Mouse (Mus musculus) CH12.LX (cell line): ENCODE results near the gene Hlcs. TPM values are rescaled to one million over a fixed set of nuclear protein-coding genes. Genes with fewer than 3 reads are reported as not detected.

Experiments
- DNase-seq: peaks from one replicate; pipeline ENCODE4 v3.0.0-alpha.2; 2013; ENCODE audit errors: extremely low read depth
- H3K27ac ChIP-seq: 2 replicates; pipeline ENCODE4 v1.5.1; 2012; ENCODE audit warnings: low read depth, mild to moderate bottlenecking, control low read depth, moderate library complexity; ENCODE audit not compliant: insufficient read depth
- H3K27me3 ChIP-seq: replicated peaks from 2 replicates; pipeline ENCODE3; 2012; ENCODE audit warnings: inconsistent platforms
- H3K36me3 ChIP-seq, 2 experiments: replicated peaks in 1 of 2; 2 replicates each; pipeline versions ENCODE3 to v1.6.1; 2012; ENCODE audit warnings: inconsistent platforms in 1 of 2, low read length in 1 of 2, mild to moderate bottlenecking in 1 of 2, mixed read lengths in 1 of 2, moderate library complexity in 1 of 2; ENCODE audit not compliant: control insufficient read depth in 1 of 2, insufficient read depth in 1 of 2
- H3K4me1 ChIP-seq, 2 experiments: 2 replicates each; pipeline ENCODE4 v1.6.1; 2012; ENCODE audit warnings: inconsistent platforms in 1 of 2, moderate library complexity in 1 of 2; ENCODE audit not compliant: insufficient read depth in 2 of 2, control insufficient read depth in 1 of 2
- H3K4me2 ChIP-seq: 2 replicates; pipeline ENCODE4 v1.6.1; 2012; ENCODE audit warnings: low read depth, mild to moderate bottlenecking, control low read depth; ENCODE audit not compliant: poor library complexity, insufficient read depth, severe bottlenecking
- H3K4me3 ChIP-seq, 3 experiments: fragments of 150-350 bp in 1 of 3; sonication (generic) in 1 of 3; replicated peaks in 1 of 3; 2 replicates each; pipeline versions ENCODE3 to v1.5.1; 2011 to 2012; ENCODE audit warnings: low read depth in 2 of 3, low read length in 2 of 3, mild to moderate bottlenecking in 2 of 3, moderate library complexity in 2 of 3, control low read depth in 1 of 3, improper control_type of control experiment in 1 of 3, inconsistent platforms in 1 of 3, mixed read lengths in 1 of 3; ENCODE audit not compliant: poor library complexity in 1 of 3
- H3K79me2 ChIP-seq: replicated peaks from 2 replicates; pipeline ENCODE4 v1.6.1; 2012; ENCODE audit warnings: mild to moderate bottlenecking, moderate library complexity; ENCODE audit not compliant: control insufficient read depth, poor library complexity, insufficient read depth, severe bottlenecking; ENCODE audit errors: extremely low read depth
- H3K9ac ChIP-seq: 2 replicates; pipeline ENCODE4 v1.6.1; 2012; ENCODE audit warnings: low read depth, mild to moderate bottlenecking, control low read depth, moderate library complexity; ENCODE audit not compliant: insufficient read depth
- H3K9me3 ChIP-seq: replicated peaks from 2 replicates; pipeline ENCODE3; 2012; ENCODE audit warnings: low read length, inconsistent platforms, mixed read lengths
- BHLHE40 ChIP-seq: IDR thresholded peaks from 2 replicates; pipeline ENCODE4 v1.6.1; 2011; ENCODE audit warnings: mild to moderate bottlenecking, low read depth, low read length, improper control_type of control experiment
- CHD2 ChIP-seq: IDR thresholded peaks from 2 replicates; pipeline ENCODE4 v1.6.1; 2011; ENCODE audit warnings: low read length, improper control_type of control experiment
- E2F4 ChIP-seq: IDR thresholded peaks from 2 replicates; pipeline ENCODE4 v1.6.1; 2011; ENCODE audit warnings: low read depth, low read length, improper control_type of control experiment; ENCODE audit not compliant: insufficient replicate concordance
- EP300 ChIP-seq: IDR thresholded peaks from 2 replicates; pipeline ENCODE4 v1.6.1; 2011; ENCODE audit warnings: low read length, improper control_type of control experiment
- HCFC1 ChIP-seq: IDR thresholded peaks from 2 replicates; pipeline ENCODE4 v1.6.1; 2012; ENCODE audit warnings: low read depth, mild to moderate bottlenecking, inconsistent platforms, low read length, improper control_type of control experiment
- KAT2A ChIP-seq: IDR thresholded peaks from 2 replicates; pipeline ENCODE4 v1.6.1; 2012; ENCODE audit warnings: low read length, improper control_type of control experiment, inconsistent platforms; ENCODE audit not compliant: insufficient replicate concordance
- MAX ChIP-seq: IDR thresholded peaks from 2 replicates; pipeline ENCODE4 v1.6.1; 2011; ENCODE audit warnings: low read length, improper control_type of control experiment
- MEF2A ChIP-seq: IDR thresholded peaks from 2 replicates; pipeline ENCODE4 v1.6.1; 2014; ENCODE audit warnings: low read depth, mild to moderate bottlenecking, inconsistent platforms, low read length, improper control_type of control experiment, borderline replicate concordance
- MXI1 ChIP-seq: IDR thresholded peaks from 2 replicates; pipeline ENCODE4 v1.6.1; 2011; ENCODE audit warnings: mild to moderate bottlenecking, low read depth, low read length, improper control_type of control experiment
- MYC ChIP-seq: IDR thresholded peaks from 2 replicates; pipeline ENCODE4 v1.6.1; 2011; ENCODE audit warnings: low read depth, mild to moderate bottlenecking, improper control_type of control experiment, low read length
- NELFE ChIP-seq: IDR thresholded peaks from 2 replicates; pipeline ENCODE4 v1.6.1; 2011; ENCODE audit warnings: low read depth, low read length, improper control_type of control experiment
- NRF1 ChIP-seq: IDR thresholded peaks from 2 replicates; pipeline ENCODE4 v1.6.1; 2014; ENCODE audit warnings: low read depth, mild to moderate bottlenecking, inconsistent platforms, low read length, improper control_type of control experiment, moderate library complexity
- RAD21 ChIP-seq: IDR thresholded peaks from 2 replicates; pipeline ENCODE4 v1.6.1; 2011; ENCODE audit warnings: low read depth, mild to moderate bottlenecking, low read length, improper control_type of control experiment, moderate library complexity
- RCOR1 ChIP-seq: conservative IDR thresholded peaks from 2 replicates; pipeline ENCODE4 v1.6.1; 2012; ENCODE audit warnings: low read depth, mild to moderate bottlenecking, inconsistent platforms, low read length, improper control_type of control experiment
- TCF12 ChIP-seq: IDR thresholded peaks from 2 replicates; pipeline ENCODE4 v1.6.1; 2014; ENCODE audit warnings: low read depth, mild to moderate bottlenecking, inconsistent platforms, low read length, improper control_type of control experiment
- USF2 ChIP-seq: conservative IDR thresholded peaks from 2 replicates; pipeline ENCODE4 v1.6.1; 2011; ENCODE audit warnings: low read depth, low read length, improper control_type of control experiment
- dilution Hi-C: fragments of 300-500 bp; cut with MboI; formaldehyde crosslinking; loops from 2 replicates; pipeline ENCODE4 v1.14.3; 2020; ENCODE audit warnings: low sequenced_read_pairs; ENCODE audit not compliant: extremely low pct_unique_long_range_greater_than_20kb, extremely low pct_ligation_motif_present
- in situ Hi-C: fragments of 300-500 bp; cut with MboI; formaldehyde crosslinking; loops from 3 replicates; pipeline ENCODE4 v1.14.3; 2019; ENCODE audit warnings: low sequenced_read_pairs, low pct_ligation_motif_present, low pct_unique_long_range_greater_than_20kb, mixed read lengths
- polyA plus RNA-seq: library from polyadenylated mRNA; unstranded; fragments of >175 nt; gene quantifications from 2 replicates; pipeline ENCODE4 v1.2.1, GENCODE M21; 2012; ENCODE audit warnings: low read depth; ENCODE audit not compliant: insufficient read length
- total RNA-seq, 2 experiments: library from RNA; depleted of rRNA; stranded (reverse); fragments of 300-350 nt in 1 of 2; fragments of >200 nt in 1 of 2; gene quantifications; 2 replicates each; pipeline ENCODE4 v1.2.3; 2012 to 2014

Hlcs gene
- total and polyA plus RNA-seq, 3 experiments, result 5.3 to 12.5 (median 9.4) TPM

GRCm38 (mm10) chr16:94208826-94209225, 104.5 kb downstream of the Hlcs start:
- dilution Hi-C loops, result no loop called here
- in situ Hi-C loops, result no loop called here
- DNase-seq, result no peak
- no peaks in the 10 kb centered on the region for H3K27me3 ChIP-seq
- no peaks in the 10 kb centered on the region for H3K79me2 ChIP-seq
- H3K4me2 ChIP-seq, result no peak overlapping the region
- H3K4me1 ChIP-seq, result peaks cover 0 to 7% of the 10 kb centered on the region in 2 experiments; a peak in 1 of 4 replicates
- H3K9ac ChIP-seq, result no peak overlapping the region
- H3K36me3 ChIP-seq, result peaks cover 0 to 46% of the 10 kb centered on the region in 2 experiments
- TF ChIP-seq CHD2, result no peak
- no peak for TF ChIP-seq BHLHE40
- TF ChIP-seq RAD21, result no peak
- no peak for TF ChIP-seq TCF12
- no peak for TF ChIP-seq EP300
- no peak for TF ChIP-seq E2F4
- TF ChIP-seq MXI1, result no peak
- no peak for TF ChIP-seq KAT2A
- TF ChIP-seq MYC, result no peak
- TF ChIP-seq HCFC1, result no peak
- no peak for TF ChIP-seq NRF1
- no peak for TF ChIP-seq NELFE
- TF ChIP-seq USF2, result no peak
- no peak for TF ChIP-seq MEF2A
- no peak for TF ChIP-seq MAX
- TF ChIP-seq RCOR1, result no peak
- no peak overlapping the region for H3K4me3 ChIP-seq
- no peak overlapping the region for H3K27ac ChIP-seq
- peaks cover 4% of the 10 kb centered on the region for H3K9me3 ChIP-seq

- Histone ChIP-seq H3K4me2 (no peak overlapping the region), H3K27me3 (no peaks in the 10 kb centered on the region), H3K9me3 (peaks cover 2% of the 10 kb centered on the region), H3K27ac (no peak overlapping the region), H3K79me2 (no peaks in the 10 kb centered on the region), H3K9ac (no peak overlapping the region), H3K4me1 (peaks cover 0 to 7% of the 10 kb centered on the region in 2 experiments; a peak in 1 of 4 replicates), H3K4me3 (no peak overlapping the region)
- no peak for DNase-seq
- dilution Hi-C loops, result no loop called here
- in situ Hi-C loops, result no loop called here
- no peak for TF ChIP-seq E2F4
- TF ChIP-seq, all 38 proteins: peak for 0
- peaks cover 0 to 49% of the 10 kb centered on the region in 2 experiments for H3K36me3 ChIP-seq
These were observed 105.2 kb downstream of the Hlcs start for GRCm38 (mm10) chr16:94208152-94208551.
